Mouse (Mus musculus) brain, embryonic 14.5 days (tissue): ENCODE data around the gene Ndufv2.

Experiments
- CTCF ChIP-seq: fragments of 200-500 bp; IDR thresholded peaks from 2 replicates; pipeline ENCODE4 v1.5.1; 2012; ENCODE audit warnings: inconsistent platforms, mild to moderate bottlenecking, moderate library complexity, borderline replicate concordance; ENCODE audit not compliant: insufficient read depth, insufficient read length; ENCODE audit errors: extremely low read depth
- POLR2A ChIP-seq: fragments of 200-500 bp; IDR thresholded peaks from 2 replicates; pipeline ENCODE4 v1.6.1; 2012; ENCODE audit warnings: mild to moderate bottlenecking, inconsistent platforms, borderline replicate concordance; ENCODE audit not compliant: poor library complexity, insufficient read depth, insufficient read length, severe bottlenecking; ENCODE audit errors: extremely low read depth

DNA sequence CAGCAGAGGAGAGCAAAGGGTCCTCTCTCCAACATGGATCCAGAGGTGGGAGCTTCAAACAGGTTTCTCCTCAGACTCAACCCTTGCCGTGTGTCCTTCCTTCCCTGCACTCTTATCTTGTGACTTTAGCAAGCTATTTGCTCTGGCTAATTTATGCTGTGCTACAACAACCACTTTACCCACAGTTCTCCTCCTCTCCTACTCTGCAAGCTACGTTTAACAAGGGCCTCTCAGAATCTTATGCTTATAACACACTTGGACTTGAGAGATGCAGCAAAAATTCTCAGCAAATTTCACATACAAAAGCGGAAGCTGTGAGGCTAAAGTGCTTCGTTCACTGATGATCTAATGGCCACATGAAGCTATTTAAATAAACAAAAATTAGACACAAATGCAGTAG lies 48.0 kb downstream of the Ndufv2 start:
- TF ChIP-seq POLR2A (no peak), CTCF (no peak)
